20 mouse cellular contexts compared by ENCODE assay signal in the genomic region with DNA sequence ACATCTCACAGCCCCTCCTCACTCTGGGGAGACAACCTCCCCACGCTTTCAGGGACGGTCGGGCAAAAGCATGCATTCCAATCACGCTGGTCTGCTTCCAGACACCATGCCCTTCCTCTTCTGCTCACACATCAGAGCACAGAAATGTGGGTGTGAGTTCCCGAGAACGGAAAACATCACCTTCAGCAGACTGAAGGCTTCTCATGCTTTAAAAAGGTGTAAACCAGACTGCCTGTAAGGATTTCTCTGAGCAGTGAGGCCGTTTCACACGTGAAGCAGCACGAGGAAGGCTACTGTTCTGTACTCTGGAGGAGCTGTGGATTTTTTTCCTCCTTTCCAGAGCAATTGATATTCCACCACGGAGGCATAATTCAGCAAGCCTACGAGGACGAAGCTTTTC.
A peak's percentile ranks its signal among the peaks of the same experiment; 100 is the strongest.
DNase-seq lines count a peak whose midpoint lies in the region; ATAC-seq lines count a peak whose summit lies in the region.
"Had no signal": no experiment of that assay in that cellular context is flagged by ENCODE, and none has a peak within 500 bp of the region (broad histone marks: within the 10 kb centered on the region; RNA-seq: fewer than 3 reads in every experiment).

No protein-coding gene starts in this region.

- no peak for DNase-seq in frontal cortex, postnatal 25 days (ENCODE audit: low spot score in 2 of 2)
- peak; percentile 22 to 32 for DNase-seq in right cerebral cortex, adult 2 months (ENCODE audit: low spot score in 2 of 2)
- DNase-seq in right cerebral cortex, postnatal 4 days, result no peak
- peak; percentile 41 to 81 for DNase-seq in left cerebral cortex, postnatal 25 days (ENCODE audit: low spot score in 2 of 2)
- no peak for DNase-seq in heart, postnatal 25 days (ENCODE audit: low spot score)
- no peak for DNase-seq in thymus, postnatal 0 days (ENCODE audit: low spot score)
- DNase-seq in embryo, embryonic 11 days, result no peak
- DNase-seq: adrenal gland, postnatal 14 days; cerebellum, adult 8-10 months; cerebellum, postnatal 36 days; gastrocnemius, adult 2 months; kidney, adult 9 months; layer of hippocampus, postnatal 36 days; liver, embryonic 13.5 days; lung, embryonic 14.5 days; thymus, postnatal 14 days had no signal

- intact Hi-C loops in left cerebral cortex, postnatal 25 days (cut with DNase I), result loop anchor here (1.0 kb wide), 1 partner anchor 36 kb away; no protein-coding TSS in a partner anchor
- intact Hi-C loops in heart, postnatal 25 days (cut with DNase I), result no loop called here

- ATAC-seq in frontal cortex, adult (ENCODE audit: low TSS enrichment), result peak; percentile 81
- ATAC-seq: forebrain, embryonic 13.5 days; hindbrain, postnatal 0 days; intestine, embryonic 16.5 days had no signal

Comparison
In these comparisons a context has a peak if more than half of its experiments do, and no peak if none do; other contexts are left out.
1. DNase-seq: peak in right cerebral cortex, adult 2 months (2 of 2) and left cerebral cortex, postnatal 25 days (2 of 2); none in frontal cortex, postnatal 25 days (0 of 2), right cerebral cortex, postnatal 4 days (single experiment), heart, postnatal 25 days (single experiment), thymus, postnatal 0 days (single experiment) and embryo, embryonic 11 days (single experiment).